Mouse (Mus musculus) midbrain, embryonic 13.5 days (tissue): Measurements from ENCODE around the gene Slitrk6. TPM values are rescaled to one million over a fixed set of nuclear protein-coding genes. Genes with fewer than 3 reads are reported as not detected.
A peak's percentile ranks its signal among the peaks of the same experiment; 100 is the strongest.

Source experiments
- ATAC-seq: fragments of 200-750 bp; cut with Nextera tagmentation; 2 replicates; pipeline ENCODE4 v1.8.0; 2017; ENCODE audit warnings: mild to moderate bottlenecking, moderate TSS enrichment, moderate library complexity
- H3K27ac ChIP-seq: fragments of 300-500 bp; sonication (generic); 2 replicates; pipeline ENCODE4 v1.5.1; 2015; ENCODE audit warnings: inconsistent platforms, mild to moderate bottlenecking, moderate library complexity
- H3K27me3 ChIP-seq: fragments of 300-500 bp; sonication (generic); 2 replicates; pipeline ENCODE4 v1.6.1; 2015; ENCODE audit warnings: mild to moderate bottlenecking, inconsistent platforms
- H3K36me3 ChIP-seq: fragments of 300-500 bp; sonication (generic); 2 replicates; pipeline ENCODE4 v1.6.1; 2015; ENCODE audit warnings: mild to moderate bottlenecking, inconsistent platforms
- H3K4me1 ChIP-seq: fragments of 300-500 bp; sonication (generic); replicated peaks from 2 replicates; pipeline ENCODE4 v1.6.1; 2015; ENCODE audit warnings: inconsistent platforms
- H3K4me2 ChIP-seq: fragments of 300-500 bp; sonication (generic); replicated peaks from 2 replicates; pipeline ENCODE4 v1.6.1; 2015; ENCODE audit warnings: moderate library complexity, mild to moderate bottlenecking, inconsistent platforms
- H3K4me3 ChIP-seq: fragments of 300-500 bp; sonication (generic); replicated peaks from 2 replicates; pipeline ENCODE4 v1.5.1; 2015; ENCODE audit warnings: mild to moderate bottlenecking, inconsistent platforms
- H3K9ac ChIP-seq: fragments of 300-500 bp; sonication (generic); replicated peaks from 2 replicates; pipeline ENCODE4 v1.6.1; 2015; ENCODE audit warnings: mild to moderate bottlenecking, inconsistent platforms
- H3K9me3 ChIP-seq: fragments of 300-500 bp; sonication (generic); 2 replicates; pipeline ENCODE4 v1.6.1; 2016; ENCODE audit warnings: mild to moderate bottlenecking, inconsistent platforms
- WGBS: fragments of 180-500 bp; shearing (Covaris S2); methylation state at CpG from one replicate; pipeline ENCODE4 v1.1.7; 2015; 5-methylcytosine and 5-hydroxymethylcytosine counted together
- polyA plus RNA-seq: library from polyadenylated mRNA; unstranded; fragments of >200 nt; fragmentation: Nextera tagmentation; extraction: Ambion mirVana; gene quantifications from 2 replicates; pipeline ENCODE4 v1.2.1, GENCODE M21; 2015

The Slitrk6 gene
- polyA plus RNA-seq = 3.1 and 3.4 TPM in 2 replicates

DNA sequence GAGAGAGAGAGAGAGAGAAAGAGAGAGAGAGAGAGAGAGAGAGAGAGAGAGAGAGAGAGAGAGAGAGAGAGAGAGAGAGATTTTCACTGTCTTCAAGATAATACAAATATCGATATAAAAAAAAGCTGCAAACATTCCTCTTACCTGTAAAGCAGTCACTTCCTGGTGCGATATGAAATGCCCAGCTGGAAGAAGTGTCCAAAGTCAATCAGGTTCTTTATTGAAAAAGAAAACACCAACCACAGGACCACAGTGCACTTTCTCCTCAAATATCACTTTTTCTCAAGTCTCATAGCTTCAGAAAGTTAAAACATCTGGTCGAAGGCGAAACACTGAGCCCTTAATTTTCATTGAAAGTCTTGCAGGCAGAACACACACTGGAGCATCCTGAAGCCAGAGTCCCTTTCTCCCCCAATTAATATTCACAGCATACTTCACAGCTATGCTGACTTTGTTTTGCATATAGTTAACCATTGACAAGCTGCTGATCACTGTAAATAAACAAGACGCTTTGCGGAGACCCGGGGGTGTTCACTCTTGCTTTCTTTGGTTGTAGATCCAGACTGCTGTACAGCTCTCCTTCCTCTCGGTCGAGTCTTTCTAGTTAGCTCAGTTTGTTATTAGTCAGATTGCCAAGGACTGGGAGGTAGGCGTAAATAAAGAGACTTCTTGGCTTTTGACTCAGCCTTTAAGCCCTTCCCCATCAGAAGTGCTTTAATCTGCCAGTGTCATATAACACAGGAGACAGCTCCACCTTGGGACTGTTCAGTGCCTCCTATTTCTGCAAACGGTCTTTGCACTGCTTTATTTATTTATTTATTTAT is at the start of gene Slitrk6:
Gene Slitrk6 (minus strand): TSS at position 666 of the 824 bp plus-strand sequence.
- WGBS = 32% methylated on average over 11 of the region's 11 CpGs
- ATAC-seq = peak; percentile 93
- Histone ChIP-seq H3K9me3 (no peaks in the 10 kb centered on the region), H3K27ac (no peak within 1 kb of the TSS), H3K4me1 (peaks cover 10% of the 10 kb centered on the region; the same call in 1 of the 2 replicates), H3K4me3 (peak within 1 kb of the TSS; percentile 37), H3K36me3 (no peaks in the 10 kb centered on the region), H3K4me2 (peak within 1 kb of the TSS; percentile 53), H3K9ac (peak within 1 kb of the TSS; percentile 55), H3K27me3 (0 out of 2 replicates have a peak, but pooled peaks cover 4% of the 10 kb centered on the region)

DNA sequence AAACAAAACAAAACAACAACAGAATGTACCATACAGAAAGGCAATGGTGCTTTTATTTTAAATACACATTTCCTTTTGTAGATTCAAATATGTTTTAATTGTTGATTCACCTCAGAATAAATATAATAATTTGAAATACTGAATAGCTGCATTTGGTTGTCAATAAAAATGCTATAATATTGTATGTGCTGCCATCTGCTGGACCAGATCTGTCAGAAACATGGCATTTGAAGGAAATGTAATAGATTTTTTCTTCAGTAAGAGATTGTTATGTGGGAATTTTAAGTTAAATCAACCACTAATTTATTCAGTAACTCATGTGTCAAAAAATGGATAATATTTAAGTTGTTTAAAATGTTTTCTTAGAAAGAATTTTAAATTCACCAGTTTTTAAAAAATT is 22.6 kb upstream of the Slitrk6 start:
- Histone ChIP-seq H3K27me3 (no peaks in the 10 kb centered on the region), H3K4me2 (no peak overlapping the region), H3K9ac (no peak overlapping the region), H3K9me3 (no peaks in the 10 kb centered on the region), H3K4me1 (no peaks in the 10 kb centered on the region), H3K4me3 (no peak overlapping the region), H3K36me3 (no peaks in the 10 kb centered on the region), H3K27ac (no peak overlapping the region)
- no peak for ATAC-seq

GRCm38 (mm10) chr14:110770694-110771093 is 15.7 kb upstream of the Slitrk6 start:
- Histone ChIP-seq H3K27ac (no peak overlapping the region), H3K9me3 (no peaks in the 10 kb centered on the region), H3K27me3 (no peaks in the 10 kb centered on the region), H3K4me1 (no peaks in the 10 kb centered on the region), H3K4me2 (no peak overlapping the region), H3K36me3 (no peaks in the 10 kb centered on the region), H3K9ac (no peak overlapping the region), H3K4me3 (no peak overlapping the region)
- 84% methylated on average over 1 of the region's 1 CpGs for WGBS
- no peak for ATAC-seq

DNA sequence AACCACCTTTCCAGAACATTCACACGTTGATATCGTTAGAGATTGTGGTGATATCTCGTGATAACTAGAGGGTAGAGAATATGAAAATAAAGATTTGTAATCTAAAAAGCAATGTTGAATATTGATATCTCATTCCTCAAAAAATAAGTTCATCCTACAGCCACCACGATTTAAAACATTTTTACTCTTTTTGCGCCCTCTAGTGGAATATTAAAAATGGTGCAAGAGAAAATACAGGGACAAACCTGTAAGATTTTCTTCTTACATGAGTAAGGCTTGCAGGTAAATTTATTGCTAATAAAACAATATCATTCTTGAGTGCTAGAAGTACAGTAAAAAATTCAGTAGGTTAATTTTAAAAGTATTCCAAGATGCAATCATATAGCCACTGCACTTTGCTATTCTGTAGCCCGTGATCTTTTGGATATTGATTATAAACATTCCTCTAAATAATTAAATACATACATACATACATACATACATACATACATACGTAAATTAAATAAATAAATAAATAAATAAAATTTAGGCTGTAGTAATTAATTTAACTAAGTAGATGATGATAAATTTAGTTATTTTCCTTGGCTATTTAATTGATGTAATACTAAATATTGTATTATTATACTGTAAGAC is 7.8 kb upstream of the Slitrk6 start:
- H3K4me1 ChIP-seq = no peaks in the 10 kb centered on the region
- H3K27me3 ChIP-seq = no peaks in the 10 kb centered on the region
- ATAC-seq = 0 out of 2 replicates have a peak, but pooled peaks have one; percentile 3
- H3K4me2 ChIP-seq = no peak overlapping the region
- no peak overlapping the region for H3K27ac ChIP-seq
- no peaks in the 10 kb centered on the region for H3K9me3 ChIP-seq
- no peaks in the 10 kb centered on the region for H3K36me3 ChIP-seq
- WGBS = 21% methylated on average over 7 of the region's 7 CpGs
- no peak overlapping the region for H3K4me3 ChIP-seq
- H3K9ac ChIP-seq = no peak overlapping the region

DNA sequence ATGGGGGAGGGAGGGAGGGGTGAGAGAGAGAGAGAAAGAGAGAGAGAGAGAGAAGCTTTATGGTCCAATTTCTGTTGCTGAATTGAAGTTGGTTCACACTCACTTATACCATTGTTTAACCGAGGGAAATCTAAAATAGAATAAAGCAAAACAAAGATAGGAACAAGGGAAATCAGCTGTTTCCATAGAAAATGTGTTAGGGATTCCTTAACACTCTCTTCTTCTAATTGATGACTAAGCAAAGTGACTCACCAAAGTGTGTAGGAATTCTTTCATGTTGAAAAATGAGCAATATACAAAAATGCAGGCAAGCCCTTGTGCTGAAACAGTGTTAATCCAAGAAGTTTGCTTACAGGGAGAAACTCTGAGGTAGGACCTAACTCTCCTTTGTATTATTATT is 6.0 kb upstream of the Slitrk6 start:
- Histone ChIP-seq H3K9ac (no peak overlapping the region), H3K4me3 (no peak overlapping the region), H3K4me1 (no peaks in the 10 kb centered on the region), H3K27me3 (no peaks in the 10 kb centered on the region), H3K36me3 (no peaks in the 10 kb centered on the region), H3K9me3 (no peaks in the 10 kb centered on the region), H3K4me2 (no peak overlapping the region), H3K27ac (no peak overlapping the region)
- 66% methylated on average over 1 of the region's 1 CpGs for WGBS
- no peak for ATAC-seq

DNA sequence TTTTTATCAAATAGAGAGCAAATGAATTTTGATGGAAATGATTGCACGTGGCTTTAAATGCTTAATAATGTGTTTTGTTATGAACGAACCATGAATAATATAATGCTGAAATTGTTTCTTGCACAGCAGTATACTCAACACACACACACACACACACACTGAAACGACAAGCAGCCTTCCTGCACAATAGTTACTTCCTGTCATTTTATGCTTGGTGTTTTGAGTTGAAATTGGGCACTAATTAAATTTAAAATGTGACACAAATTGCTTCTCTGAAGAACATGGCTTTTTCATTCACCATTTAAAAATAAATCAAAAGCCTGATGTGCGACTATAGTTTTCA is 330 bp upstream of the Slitrk6 start:
- Histone ChIP-seq H3K4me3 (peak overlapping the region; percentile 37), H3K9me3 (no peaks in the 10 kb centered on the region), H3K4me1 (peaks cover 10% of the 10 kb centered on the region; the same call in 1 of the 2 replicates), H3K4me2 (peak overlapping the region; percentile 53), H3K27ac (no peak overlapping the region), H3K36me3 (no peaks in the 10 kb centered on the region), H3K27me3 (0 out of 2 replicates have a peak, but pooled peaks cover 4% of the 10 kb centered on the region), H3K9ac (no peak overlapping the region)
- 48% methylated on average over 4 of the region's 4 CpGs for WGBS
- peak; percentile 68 for ATAC-seq

- Histone ChIP-seq H3K4me2 (no peak overlapping the region), H3K27me3 (0 out of 2 replicates have a peak, but pooled peaks cover 5% of the 10 kb centered on the region), H3K27ac (no peak overlapping the region), H3K4me3 (no peak overlapping the region), H3K9me3 (no peaks in the 10 kb centered on the region), H3K9ac (no peak overlapping the region), H3K4me1 (no peaks in the 10 kb centered on the region), H3K36me3 (no peaks in the 10 kb centered on the region)
- ATAC-seq = no peak
- 9% methylated on average over 7 of the region's 7 CpGs for WGBS
Measured at GRCm38 (mm10) chr14:110739861-110740260, 15.1 kb downstream of the Slitrk6 start.

- no peak overlapping the region for H3K4me3 ChIP-seq
- no peak overlapping the region for H3K27ac ChIP-seq
- no peaks in the 10 kb centered on the region for H3K9me3 ChIP-seq
- H3K9ac ChIP-seq = no peak overlapping the region
- no peaks in the 10 kb centered on the region for H3K36me3 ChIP-seq
- no peak for ATAC-seq
- 0 out of 2 replicates have a peak, but pooled peaks cover 1% of the 10 kb centered on the region for H3K27me3 ChIP-seq
- no peak overlapping the region for H3K4me2 ChIP-seq
- no peaks in the 10 kb centered on the region for H3K4me1 ChIP-seq
- WGBS = 81% methylated on average over 1 of the region's 1 CpGs
Measured at GRCm38 (mm10) chr14:110739368-110739767, 15.6 kb downstream of the Slitrk6 start.

- Histone ChIP-seq H3K9ac (no peak overlapping the region), H3K27ac (no peak overlapping the region), H3K27me3 (no peaks in the 10 kb centered on the region), H3K4me3 (no peak overlapping the region), H3K36me3 (no peaks in the 10 kb centered on the region), H3K4me2 (no peak overlapping the region), H3K9me3 (no peaks in the 10 kb centered on the region), H3K4me1 (peaks cover 6% of the 10 kb centered on the region; the same call in 1 of the 2 replicates)
- 12% methylated on average over 4 of the region's 4 CpGs for WGBS
- ATAC-seq = no peak
Measured at GRCm38 (mm10) chr14:110728344-110728910, 26.5 kb downstream of the Slitrk6 start.

DNA sequence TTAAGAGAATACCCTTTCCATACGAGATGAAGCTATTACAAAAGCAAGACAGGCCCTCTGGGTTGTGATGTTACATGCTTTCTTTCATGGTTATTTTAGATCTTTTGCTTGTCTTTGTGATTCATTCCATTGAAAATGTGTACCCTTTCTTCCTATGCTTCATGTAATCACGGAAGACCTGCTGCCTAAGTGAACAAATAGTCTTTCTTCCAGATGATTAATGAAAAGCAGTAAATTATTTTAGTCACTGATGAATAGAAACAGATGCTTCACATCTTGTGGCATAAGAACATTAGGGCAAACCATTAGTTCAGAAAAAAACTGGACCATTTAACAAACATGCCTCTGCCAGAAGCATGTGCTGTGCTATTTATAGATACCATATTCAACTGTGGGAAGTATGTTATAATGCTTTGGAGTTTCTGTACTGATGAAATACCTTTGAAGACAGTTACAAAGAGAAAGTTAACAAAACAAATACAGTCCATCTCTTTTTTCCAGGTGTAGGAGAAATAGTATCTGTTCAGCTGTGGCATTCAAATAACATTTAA is 30.8 kb downstream of the Slitrk6 start:
- ATAC-seq = no peak
- Histone ChIP-seq H3K4me3 (no peak overlapping the region), H3K9ac (no peak overlapping the region), H3K9me3 (peaks cover 3% of the 10 kb centered on the region; the same call in 1 of the 2 replicates), H3K4me1 (peaks cover 6% of the 10 kb centered on the region; the same call in 1 of the 2 replicates), H3K4me2 (no peak overlapping the region), H3K27me3 (no peaks in the 10 kb centered on the region), H3K27ac (no peak overlapping the region), H3K36me3 (no peaks in the 10 kb centered on the region)
- WGBS = 9% methylated on average over 2 of the region's 2 CpGs
